In the genomic region with DNA sequence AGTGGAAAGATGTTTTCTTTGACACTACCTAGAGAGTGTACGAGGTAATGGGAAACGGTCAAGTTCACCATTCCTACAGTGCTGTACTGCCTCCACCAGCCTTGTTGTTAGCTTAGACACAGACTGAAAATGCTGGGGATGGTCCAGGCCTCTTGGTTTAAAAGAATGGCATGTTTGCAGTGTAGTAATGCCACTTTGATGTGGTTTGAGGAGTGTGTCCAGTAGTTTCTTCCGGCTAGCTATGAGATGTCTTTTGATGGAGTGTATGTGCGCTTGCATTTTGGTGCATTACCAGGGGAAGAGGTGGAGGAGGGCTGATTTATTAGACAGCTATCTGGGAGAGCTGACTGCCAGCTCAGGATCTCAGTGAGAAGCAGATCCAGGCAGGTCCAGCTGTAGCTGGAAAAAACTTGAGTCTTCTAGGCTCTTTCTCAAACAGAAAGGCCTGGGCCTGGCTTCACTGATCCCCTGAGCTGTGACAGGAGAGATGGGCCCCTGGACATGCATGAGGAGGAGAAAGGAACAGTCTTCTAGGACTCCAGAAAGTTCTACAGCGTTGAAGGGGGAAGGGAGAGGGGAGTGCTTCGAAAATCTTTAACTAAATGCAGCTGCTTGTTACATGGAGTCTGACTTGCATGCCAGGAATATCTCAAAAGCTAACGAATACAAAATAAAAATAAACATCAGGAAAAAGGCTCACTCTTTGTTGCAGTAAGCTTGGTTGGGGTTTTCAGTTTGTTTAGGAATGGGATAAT, we compare ENCODE assay signal across 11 mouse cellular contexts. TPM values are rescaled to one million over a fixed set of nuclear protein-coding genes. Genes with fewer than 3 reads are reported as not detected.
DNase-seq lines count a peak whose midpoint lies in the region; ATAC-seq lines count a peak whose summit lies in the region.
"Had no signal": no experiment of that assay in that cellular context is flagged by ENCODE, and none has a peak within 500 bp of the region (broad histone marks: within the 10 kb centered on the region; RNA-seq: fewer than 3 reads in every experiment).

No protein-coding gene starts in this region.

- peaks cover 10 to 50% of the 10 kb centered on the region in 2 experiments for H3K4me1 ChIP-seq in heart, embryonic 14.5 days (ENCODE audit: control insufficient read depth in 2 of 2, insufficient read depth in 2 of 2, low read length in 2 of 2)
- peaks cover 76% of the 10 kb centered on the region for H3K4me1 ChIP-seq in embryonic facial prominence, embryonic 10.5 days
- peaks cover 17% of the 10 kb centered on the region for H3K4me1 ChIP-seq in limb, embryonic 11.5 days (ENCODE audit: control insufficient read depth, insufficient read depth, low read length)

- no peaks in the 10 kb centered on the region; the same call in 1 of the 2 replicates for H3K27me3 ChIP-seq in heart, embryonic 14.5 days (ENCODE audit: control insufficient read depth, insufficient read depth, low read length)
- peaks cover 16% of the 10 kb centered on the region; the same call in 1 of the 2 replicates for H3K27me3 ChIP-seq in embryonic facial prominence, embryonic 10.5 days (replicated peaks; ENCODE audit: low read depth, poor library complexity, severe bottlenecking)
- H3K27me3 ChIP-seq in limb, embryonic 11.5 days (ENCODE audit: control insufficient read depth, insufficient read depth, low read length): no peaks in the 10 kb centered on the region; the same call in 1 of the 2 replicates
- H3K27me3 ChIP-seq: CH12.LX had no signal

- intact Hi-C loops in heart, postnatal 25 days (cut with DNase I): no loop called here

- no peaks in the 10 kb centered on the region for H3K9me3 ChIP-seq in heart, embryonic 14.5 days (ENCODE audit: control insufficient read depth, low read length)
- H3K9me3 ChIP-seq in embryonic facial prominence, embryonic 10.5 days: no peaks in the 10 kb centered on the region
- H3K9me3 ChIP-seq in limb, embryonic 11.5 days (ENCODE audit: control insufficient read depth, low read length): no peaks in the 10 kb centered on the region
- H3K9me3 ChIP-seq: hindbrain, embryonic 10.5 days had no signal

- no peak overlapping the region for H3K4me3 ChIP-seq in heart, embryonic 14.5 days (ENCODE audit: control insufficient read depth in 1 of 2, insufficient read depth in 1 of 2, low read depth in 1 of 2, low read length in 2 of 2)
- no peak overlapping the region for H3K4me3 ChIP-seq in embryonic facial prominence, embryonic 10.5 days
- no peak overlapping the region for H3K4me3 ChIP-seq in limb, embryonic 11.5 days (ENCODE audit: low read depth, low read length)
- H3K4me3 ChIP-seq: hindbrain, embryonic 10.5 days had no signal

- WGBS in heart, embryonic 14.5 days: 63% methylated on average over 7 of the region's 7 CpGs
- 66% methylated on average over 7 of the region's 7 CpGs for WGBS in embryonic facial prominence, embryonic 10.5 days
- 51% methylated on average over 7 of the region's 7 CpGs for WGBS in limb, embryonic 11.5 days

- H3K36me3 ChIP-seq in heart, embryonic 14.5 days (ENCODE audit: control insufficient read depth, insufficient read depth, low read length): no peaks in the 10 kb centered on the region
- H3K36me3 ChIP-seq in embryonic facial prominence, embryonic 10.5 days (replicated peaks): no peaks in the 10 kb centered on the region
- no peaks in the 10 kb centered on the region for H3K36me3 ChIP-seq in limb, embryonic 11.5 days (ENCODE audit: control insufficient read depth, insufficient read depth, low read length)
- H3K36me3 ChIP-seq: hindbrain, embryonic 10.5 days had no signal

- no peak overlapping the region for H3K4me2 ChIP-seq in heart, embryonic 14.5 days (ENCODE audit: low read length)
- no peak overlapping the region for H3K4me2 ChIP-seq in limb, embryonic 11.5 days (ENCODE audit: low read depth, severe bottlenecking)
- H3K4me2 ChIP-seq: midbrain, embryonic 11.5 days had no signal

- H3K27ac ChIP-seq in heart, embryonic 14.5 days (replicated peaks in 1 of 2; ENCODE audit: control insufficient read depth in 1 of 2, insufficient read depth in 1 of 2, low read depth in 2 of 2, low read length in 2 of 2): peak overlapping the region in 1 of 2 experiments; percentile 50; a peak in 1 of 4 replicates
- H3K27ac ChIP-seq in embryonic facial prominence, embryonic 10.5 days (replicated peaks): peak overlapping the region; percentile 71
- no peak overlapping the region for H3K27ac ChIP-seq in limb, embryonic 11.5 days (replicated peaks; ENCODE audit: low read depth, low read length)
- H3K27ac ChIP-seq: hindbrain, embryonic 10.5 days had no signal

- H3K9ac ChIP-seq in heart, embryonic 14.5 days (ENCODE audit: low read length): peak overlapping the region; percentile 34; the same call in 1 of the 2 replicates
- H3K9ac ChIP-seq in limb, embryonic 11.5 days (ENCODE audit: low read length): no peak overlapping the region

- ATAC-seq in heart, embryonic 14.5 days (ENCODE audit: insufficient number of reproducible peaks, insufficient read depth, low FRiP score, low read depth): no peak
- no peak for ATAC-seq in limb, embryonic 11.5 days (ENCODE audit: insufficient number of reproducible peaks, low FRiP score, low TSS enrichment, low read depth)
- no peak for ATAC-seq in megakaryocyte, adult 5-6 weeks (ENCODE audit: poor library complexity, severe bottlenecking)

- DNase-seq in heart, postnatal 25 days (ENCODE audit: low spot score): no peak
- no peak for DNase-seq in embryonic facial prominence, embryonic 10.5 days (ENCODE audit: low spot score)
- DNase-seq in kidney, adult 11 months: peak; percentile 23
- DNase-seq in limb, embryonic 11.5 days (ENCODE audit: low spot score): peak; percentile 23
- no peak for DNase-seq in left cerebral cortex, adult 11 months (ENCODE audit: low spot score)
- no peak for DNase-seq in adrenal gland, postnatal 4 days (ENCODE audit: low spot score in 2 of 2)

RNA-seq across cellular contexts. Expression of gene Ror1, which starts 5.7 kb away (rescaled TPM):
- 12.4 and 14.7 TPM in 2 replicates for polyA plus RNA-seq in heart, embryonic 14.5 days (2014; fragmentation: Nextera tagmentation; extraction: Ambion mirVana)
- 1 to 10 TPM; 7.7 to 9.7 TPM for total RNA-seq in heart, postnatal 25 days (2021)
- 11.4 and 12.0 TPM in 2 replicates for polyA plus RNA-seq in embryonic facial prominence, embryonic 10.5 days (2016; fragmentation: Nextera tagmentation; extraction: Ambion mirVana)
- polyA plus RNA-seq in limb, embryonic 11.5 days (2014; fragmentation: Nextera tagmentation; extraction: Ambion mirVana): 12.6 and 12.8 TPM in 2 replicates
- total RNA-seq in megakaryocyte, adult 5-6 weeks (2015): 0.07 TPM in 1 of 2 replicates, not detected in the other
- total RNA-seq in megakaryocyte, adult 5-6 weeks (2017): 0.11 TPM in 1 of 2 replicates, not detected in the other
- total RNA-seq in adrenal gland, postnatal 4 days (2021): 10 to 100 TPM; 12.0 to 13.6 TPM
- total RNA-seq: CH12.LX had no signal

Comparison
In these comparisons a context has a peak if more than half of its experiments do, and no peak if none do; other contexts are left out.
1. DNase-seq: peak in kidney, adult 11 months (single experiment) and limb, embryonic 11.5 days (single experiment); none in heart, postnatal 25 days (single experiment), embryonic facial prominence, embryonic 10.5 days (single experiment), left cerebral cortex, adult 11 months (single experiment) and adrenal gland, postnatal 4 days (0 of 2).
2. RNA of gene Ror1, which starts 5.7 kb away (total RNA-seq): 12.0 to 13.6 TPM in adrenal gland, postnatal 4 days and 7.7 to 9.7 TPM in heart, postnatal 25 days; 0.07 to 0.11 TPM in megakaryocyte, adult 5-6 weeks; every median in the first group is over 4 times any median in the second.